Mouse (Mus musculus) liver, adult 2 months (tissue): ENCODE data around the gene Eif2ak2.

Experiments
- CTCF ChIP-seq: fragments of 200-500 bp; IDR thresholded peaks from 2 replicates; pipeline ENCODE4 v1.5.1; 2011; ENCODE audit warnings: low read depth, low read length, control low read depth
- POLR2A ChIP-seq: fragments of 200-500 bp; IDR thresholded peaks from 2 replicates; pipeline ENCODE4 v1.6.1; 2011; ENCODE audit warnings: low read length, control low read depth; ENCODE audit not compliant: insufficient read depth; ENCODE audit errors: extremely low read depth

GRCm38 (mm10) chr17:78894991-78895390 is 12.6 kb upstream of the Eif2ak2 start:
- TF ChIP-seq CTCF: no peak
- TF ChIP-seq POLR2A: no peak
